Mouse (Mus musculus) heart, adult 18-20 months (tissue): ENCODE results near the gene Cd302. TPM values are rescaled to one million over a fixed set of nuclear protein-coding genes. Genes with fewer than 3 reads are reported as not detected.

ENCODE experiments used
- DNase-seq, 2 experiments: peaks; one replicate each; pipeline ENCODE4 v3.0.0; 2021 to 2022; ENCODE audit warnings: mixed read lengths in 1 of 2
- long read RNA-seq, 2 experiments: library from polyadenylated mRNA; stranded (forward); transcript quantifications; one replicate each; pipeline ENCODE4 v2.0.0; 2021
- total RNA-seq, 2 experiments: library from RNA; stranded (reverse); gene quantifications; 2 replicates each; pipeline ENCODE4 v1.2.3; 2021

Cd302 gene
- 10 to 100 TPM; 10.0 to 12.5 TPM for total RNA-seq
- long read RNA-seq, experiment 1, transcript Cd302-202 (6 exons, 1,354 nt): major isoform, 15 of 16 reads
- long read RNA-seq, experiment 1, partial matches to known transcripts: 0 of 16 reads
- long read RNA-seq, experiment 1, other reads (novel, unspliced or antisense): 1 of 16 reads
- long read RNA-seq, experiment 2, transcript Cd302-202 (6 exons, 1,354 nt): major isoform, 7 of 9 reads
- long read RNA-seq, experiment 2, partial matches to known transcripts: 1 of 9 reads
- long read RNA-seq, experiment 2, other reads (novel, unspliced or antisense): 0 of 9 reads

DNA sequence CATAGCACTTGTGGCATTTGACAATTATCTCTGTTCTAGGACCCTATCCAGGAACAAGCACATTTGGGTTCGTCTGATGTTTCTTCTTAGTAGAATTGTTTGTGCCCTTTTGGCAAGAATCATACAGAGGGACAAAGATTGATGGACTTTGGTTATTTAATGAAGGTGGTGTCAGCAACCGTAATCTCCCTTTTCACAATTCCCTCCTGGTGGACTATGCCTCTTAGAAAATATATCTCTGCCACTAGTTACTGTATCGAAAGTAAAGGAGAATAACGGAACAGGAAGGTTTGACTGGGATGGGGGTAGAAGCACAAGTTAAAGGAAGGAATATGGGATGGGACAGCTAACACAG lies at the start of gene Cd302:
Cd302 (minus strand) TSS at position 22 of the 355 bp plus-strand sequence.
- DNase-seq: no peak

- DNase-seq: no peak
Observed at GRCm38 (mm10) chr2:60328641-60329040, 44.4 kb upstream of the Cd302 start.

GRCm38 (mm10) chr2:60327581-60327980 lies 43.3 kb upstream of the Cd302 start:
- DNase-seq: no peak

DNA sequence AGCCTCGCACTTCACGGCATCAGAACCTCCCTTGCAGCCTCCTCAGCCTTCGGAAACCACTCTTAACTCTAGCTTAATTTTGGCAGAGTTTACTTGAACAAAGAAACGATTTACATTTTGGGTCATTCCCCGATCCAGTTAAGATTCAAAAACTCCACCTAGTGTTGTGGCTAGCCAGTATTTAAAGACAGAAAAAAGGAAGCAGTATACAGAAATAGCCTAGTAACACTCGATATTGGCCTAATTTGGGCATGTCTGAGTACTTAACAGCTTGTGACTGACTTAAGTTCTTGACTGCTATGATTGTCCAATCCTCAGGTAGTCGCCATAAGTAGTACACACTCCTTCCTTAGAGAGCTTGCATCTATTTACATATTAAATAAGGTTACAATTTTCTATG lies 42.7 kb upstream of the Cd302 start:
- DNase-seq: no peak

DNA sequence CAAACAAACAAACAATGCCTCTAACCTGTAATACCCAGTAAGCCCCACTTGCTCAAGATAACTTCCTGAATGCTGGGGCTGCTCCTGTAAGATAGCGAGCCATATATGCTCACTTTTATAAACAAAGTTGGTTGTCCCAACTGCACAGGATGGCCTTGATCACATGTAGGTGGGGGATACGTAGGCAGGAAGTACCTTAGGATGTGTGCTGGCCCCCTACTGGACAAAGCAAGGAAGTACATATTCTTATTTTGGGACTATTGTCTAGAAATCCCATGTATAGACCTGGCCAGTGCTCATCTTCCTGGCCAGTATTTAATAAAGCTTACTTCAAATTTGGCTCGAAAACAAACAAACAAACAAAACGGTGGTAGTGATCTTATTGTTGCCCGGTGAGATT lies 39.1 kb upstream of the Cd302 start:
- peak in 1 of 2 experiments; percentile 25 for DNase-seq

DNA sequence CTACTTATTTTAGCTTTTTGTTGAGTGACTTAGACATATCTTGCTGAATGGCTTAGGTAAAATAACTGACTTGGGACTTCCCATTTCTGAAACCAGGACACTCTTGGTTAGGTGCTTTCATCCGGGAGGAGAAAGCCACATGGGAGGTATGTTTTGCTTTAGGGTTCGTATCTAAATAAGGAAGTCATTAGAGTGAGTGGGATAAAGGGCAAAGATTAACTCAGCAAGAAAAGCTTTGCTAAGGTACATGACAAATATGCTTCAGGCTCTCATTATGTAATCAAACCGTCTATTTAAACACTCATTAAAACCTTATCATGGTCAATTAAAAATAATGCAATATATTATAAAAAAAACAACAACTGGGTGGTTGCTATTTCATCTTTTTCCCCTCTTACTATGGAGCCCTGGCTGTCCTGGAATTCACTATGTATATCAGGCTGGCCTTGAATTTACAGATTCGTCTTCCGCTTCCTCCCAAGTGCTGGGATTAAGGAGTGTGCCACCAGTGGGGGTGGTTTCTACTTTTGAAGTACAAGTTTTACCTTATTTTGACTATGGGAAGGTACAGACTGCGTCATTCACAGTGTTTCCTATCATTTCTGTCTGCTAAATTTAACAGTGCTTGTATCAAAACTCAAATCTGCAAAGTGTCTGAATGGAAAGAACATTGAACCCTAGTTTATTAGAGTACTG lies 37.9 kb upstream of the Cd302 start:
- DNase-seq: no peak

DNA sequence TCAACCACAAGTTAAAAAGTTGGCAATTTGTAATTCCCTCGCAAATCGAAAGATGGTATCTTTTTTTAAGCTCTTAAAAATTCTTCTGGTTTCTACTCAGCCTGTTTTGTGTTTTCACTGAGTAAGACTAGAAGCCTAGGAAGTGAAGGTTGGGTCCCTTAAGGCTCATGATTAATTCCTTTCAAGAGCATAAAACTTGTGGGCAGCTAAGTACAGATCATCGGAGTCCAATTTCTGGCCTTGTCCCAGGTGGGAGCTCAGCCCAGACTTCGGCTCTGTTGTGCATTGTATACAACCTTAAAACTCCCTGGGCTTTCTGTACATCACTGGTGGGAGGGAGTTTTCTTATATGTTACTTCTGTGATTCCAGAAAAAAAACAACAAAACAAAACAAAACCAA lies 19.5 kb upstream of the Cd302 start:
- DNase-seq: no peak

GRCm38 (mm10) chr2:60299323-60299722 lies 15.0 kb upstream of the Cd302 start:
- no peak for DNase-seq

DNA sequence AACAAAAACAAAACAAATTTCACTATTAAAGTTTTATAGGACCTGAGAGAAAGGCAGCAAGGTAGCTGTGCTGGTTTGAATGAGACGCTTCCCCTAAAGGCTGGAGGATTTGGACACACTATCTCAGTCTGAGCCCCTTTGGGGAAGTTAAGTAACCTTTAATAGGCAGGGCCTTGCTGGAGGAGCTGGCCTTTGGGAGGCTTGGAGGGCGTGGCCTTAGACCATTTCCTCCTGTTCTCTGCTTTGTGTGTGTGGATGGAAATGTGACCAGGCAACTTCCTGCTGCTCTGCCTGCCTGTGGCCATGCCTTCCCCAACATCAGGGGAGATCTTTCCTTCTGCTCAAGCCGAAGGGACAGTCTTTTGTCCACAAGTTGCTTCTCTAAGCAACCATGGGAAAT lies 14.0 kb upstream of the Cd302 start:
- DNase-seq: no peak

DNA sequence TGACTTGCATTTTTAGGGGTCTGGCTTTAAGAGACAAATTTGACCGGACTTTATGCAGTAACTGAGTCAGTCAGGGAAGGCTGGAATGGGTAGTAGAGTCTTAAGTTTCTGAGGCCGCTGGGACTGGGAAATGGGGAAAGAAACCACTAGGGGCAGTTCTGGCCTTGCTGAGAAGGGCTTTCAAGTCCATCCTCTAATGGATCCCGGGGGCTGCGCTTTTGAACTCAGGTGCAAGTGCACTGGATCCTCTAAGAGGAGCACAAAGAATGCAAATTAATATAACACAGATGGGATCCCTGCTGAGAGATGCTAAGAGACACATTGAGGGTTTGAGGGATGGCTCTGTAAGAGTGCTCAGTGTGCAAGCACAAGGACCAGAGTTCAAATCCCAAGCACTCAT lies 7.1 kb upstream of the Cd302 start:
- no peak for DNase-seq

DNA sequence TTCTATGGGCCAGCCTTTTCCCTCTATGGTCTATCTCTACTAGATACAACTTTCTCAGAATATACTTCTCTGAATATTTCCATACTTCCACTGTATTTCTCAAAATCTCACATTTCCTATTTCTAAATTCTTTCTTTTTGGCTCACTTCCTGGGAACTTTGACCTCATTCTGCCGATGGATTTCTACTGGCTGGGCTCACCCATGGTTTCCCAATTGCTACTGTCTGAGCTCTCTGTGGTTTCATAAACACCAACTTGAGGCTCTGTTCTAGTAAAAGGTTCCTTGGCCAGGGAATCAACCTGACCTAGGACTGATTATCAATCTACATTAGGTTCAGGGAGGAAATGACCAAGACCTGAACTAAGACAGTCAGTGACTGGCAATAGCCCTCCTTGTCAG lies 5.2 kb upstream of the Cd302 start:
- DNase-seq: peak in 1 of 2 experiments; percentile 17

GRCm38 (mm10) chr2:60288606-60289005 lies 4.3 kb upstream of the Cd302 start:
- DNase-seq: peak in 1 of 2 experiments; percentile 49

DNA sequence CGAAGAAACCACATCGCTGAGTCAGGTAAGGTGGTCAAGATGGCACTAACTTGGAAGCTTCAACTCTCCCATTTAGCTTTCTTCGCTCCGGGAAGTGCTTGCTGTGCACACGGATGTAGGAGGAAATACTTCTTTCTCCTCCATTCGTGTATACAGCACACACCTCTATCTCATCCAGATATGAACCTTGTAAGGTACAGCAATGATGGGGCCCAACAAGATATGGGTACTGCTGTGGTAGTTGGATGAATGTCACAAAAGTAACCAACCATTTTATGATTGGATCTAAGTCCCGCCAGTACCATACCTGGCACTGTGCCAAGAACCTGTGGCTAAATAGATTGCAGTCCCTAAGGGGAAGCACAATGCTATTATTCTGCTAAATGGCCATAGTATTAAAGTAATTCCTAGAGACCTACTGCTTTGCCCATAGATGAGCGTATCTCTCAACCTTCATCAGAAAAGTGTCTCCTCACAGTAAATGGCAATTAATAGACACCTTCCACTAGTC lies 874 bp upstream of the Cd302 start:
- DNase-seq: peak in 1 of 2 experiments; percentile 29

GRCm38 (mm10) chr2:60283751-60284466 lies 379 bp downstream of the Cd302 start:
- peak; percentile 80 to 84 for DNase-seq

DNA sequence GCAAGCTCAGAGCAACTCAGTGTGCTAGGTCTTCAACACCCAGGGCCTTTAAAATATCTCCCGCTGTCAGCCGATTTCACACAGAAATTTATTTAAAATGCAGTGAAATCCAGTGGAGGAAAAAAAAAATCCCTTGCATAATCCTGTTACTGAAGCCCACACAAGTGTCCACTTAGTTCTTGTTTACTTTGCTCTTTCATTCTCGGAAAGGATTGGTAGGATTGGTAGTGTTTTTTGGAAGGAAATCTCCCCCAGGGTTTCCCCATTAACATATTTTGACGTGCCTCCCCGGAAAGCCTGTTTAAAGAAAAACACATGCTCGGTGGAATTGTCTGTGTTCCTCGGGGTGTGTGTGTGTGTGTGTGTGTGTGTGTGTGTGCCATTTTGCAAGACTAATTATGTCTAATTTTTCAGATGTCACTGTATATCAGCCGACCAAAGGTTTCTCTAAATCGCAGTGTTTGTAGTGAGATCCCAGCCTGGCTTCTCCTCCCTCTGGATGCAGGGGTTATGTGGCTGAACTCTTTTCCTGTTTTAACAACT lies 1.0 kb downstream of the Cd302 start:
- DNase-seq: peak in 1 of 2 experiments; percentile 14

DNA sequence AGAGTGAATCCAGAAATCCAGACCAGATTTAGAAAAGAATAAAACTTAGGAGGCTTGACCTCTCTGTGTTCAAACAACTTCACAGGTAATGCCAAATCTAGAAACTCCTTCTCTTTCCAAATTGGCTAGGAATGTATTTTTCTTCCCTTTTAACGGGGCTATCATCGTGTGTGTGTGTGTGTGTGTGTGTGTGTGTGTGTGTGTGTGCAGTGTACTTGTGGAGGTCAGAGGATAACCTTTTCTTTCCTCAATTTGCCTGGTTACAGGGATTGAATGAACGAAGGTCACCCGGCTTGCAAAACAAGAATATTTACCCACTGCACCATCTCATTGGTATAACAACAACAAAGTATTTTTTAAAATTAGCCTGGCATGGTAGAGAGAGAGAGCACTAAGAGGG lies 1.7 kb downstream of the Cd302 start:
- DNase-seq: no peak

DNA sequence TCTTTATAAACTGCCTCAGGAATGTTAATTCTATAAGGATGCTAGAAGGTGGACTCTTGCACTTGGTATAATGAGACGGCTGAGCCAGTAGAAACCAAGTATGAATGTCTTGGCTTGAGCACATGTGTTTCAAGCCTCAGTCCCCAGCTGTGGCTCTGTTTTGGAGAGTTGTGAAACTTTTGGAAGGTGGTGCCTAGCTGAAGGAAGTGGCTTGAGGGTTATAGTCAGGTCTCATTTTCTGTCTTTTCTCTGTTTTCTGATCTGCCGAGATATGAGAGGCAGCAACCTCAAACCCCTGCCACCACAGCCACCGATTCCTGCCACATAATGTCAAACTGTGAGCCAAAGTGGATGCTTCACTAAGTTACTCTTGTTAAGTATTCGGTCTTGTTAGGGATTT lies 5.7 kb downstream of the Cd302 start:
- peak in 1 of 2 experiments; percentile 18 for DNase-seq

DNA sequence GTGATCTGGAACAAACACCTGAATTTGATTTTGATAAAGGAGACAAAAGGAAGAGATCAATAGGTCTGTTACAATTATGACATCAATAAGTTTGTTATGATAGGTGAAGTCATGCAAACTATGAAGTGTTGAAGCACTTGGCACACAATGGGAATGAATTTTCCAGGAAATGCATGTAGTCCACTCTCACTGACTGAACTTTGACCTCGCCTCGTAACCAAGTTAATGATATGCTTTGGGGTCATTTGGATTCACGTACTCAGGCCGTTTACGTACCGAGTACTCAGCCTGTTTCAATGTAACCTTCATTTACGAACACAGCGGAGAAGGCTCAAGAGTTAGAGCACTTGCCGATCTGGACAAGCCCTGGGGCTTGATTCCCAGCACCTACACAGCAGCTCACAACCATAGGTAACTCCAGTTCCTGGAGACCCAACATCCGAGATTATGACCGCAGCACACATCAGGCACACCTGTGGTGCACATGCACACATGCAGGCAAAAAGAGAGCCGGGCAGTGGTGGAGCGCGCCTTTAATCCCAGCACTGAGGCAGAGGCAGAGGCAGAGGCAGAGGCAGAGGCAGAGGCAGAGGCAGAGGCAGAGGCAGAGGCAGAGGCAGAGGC lies 14.3 kb downstream of the Cd302 start:
- DNase-seq: no peak

DNA sequence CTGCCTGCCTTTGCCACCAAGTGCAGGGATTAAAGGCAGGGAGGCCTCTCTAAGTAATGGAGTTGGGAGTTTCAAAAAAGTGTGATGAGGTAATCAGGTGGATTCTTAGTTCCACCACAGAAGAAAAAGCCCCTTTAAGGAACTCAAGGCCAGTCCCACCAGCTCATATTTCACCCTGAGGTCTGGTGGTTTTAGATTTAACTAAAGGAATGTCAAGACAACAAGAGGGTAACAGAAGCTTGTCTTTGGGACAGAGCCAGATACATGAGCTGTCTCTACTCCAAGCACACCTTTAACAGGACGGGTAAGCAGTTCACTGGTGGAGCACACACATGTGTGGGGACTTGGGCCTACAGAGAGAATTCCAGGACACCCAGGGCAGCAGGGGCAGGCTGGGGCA lies 16.7 kb downstream of the Cd302 start:
- DNase-seq: no peak

GRCm38 (mm10) chr2:60260621-60261350 lies 23.5 kb downstream of the Cd302 start:
- DNase-seq: no peak

DNA sequence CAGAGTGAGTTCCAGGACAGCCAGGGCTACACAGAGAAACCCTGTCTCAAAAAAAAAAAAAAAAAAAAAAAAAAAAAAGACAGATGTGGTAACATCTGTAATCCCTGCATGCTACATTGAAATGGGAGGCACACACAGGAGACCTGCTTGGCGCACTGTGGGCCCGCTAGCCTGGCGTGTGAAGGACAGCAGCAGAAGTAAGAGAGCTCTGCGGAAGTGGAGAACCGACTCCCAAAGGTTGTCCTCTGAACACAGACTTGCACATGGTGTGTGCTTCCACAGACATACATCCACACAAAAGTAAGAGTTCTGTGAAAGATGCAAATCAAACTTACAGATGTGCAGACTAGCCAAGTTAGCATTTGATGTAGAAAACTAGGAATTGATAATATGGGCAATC lies 25.1 kb downstream of the Cd302 start:
- DNase-seq: no peak

GRCm38 (mm10) chr2:60256751-60257150 lies 27.5 kb downstream of the Cd302 start:
- no peak for DNase-seq
